In genomic region chr2:165287202-165287984, GRCm38 (mm10) we compare ENCODE assay signal across 7 mouse cellular contexts. TPM values are rescaled to one million over a fixed set of nuclear protein-coding genes. Genes with fewer than 3 reads are reported as not detected.
DNase-seq lines count a peak whose midpoint lies in the region; ATAC-seq lines count a peak whose summit lies in the region.

Gene Slc35c2 (minus strand): TSS chr2:165287869.

- peak within 1 kb of the TSS; percentile 81 for H3K9ac ChIP-seq in intestine, embryonic 15.5 days

- peak within 1 kb of the TSS; percentile 87 for H3K4me2 ChIP-seq in intestine, embryonic 15.5 days (replicated peaks)

- H3K4me3 ChIP-seq in intestine, embryonic 15.5 days (replicated peaks), result peak within 1 kb of the TSS; percentile 86
- H3K4me3 ChIP-seq in midbrain, embryonic 10.5 days, result peak within 1 kb of the TSS; percentile 93

- H3K27ac ChIP-seq in intestine, embryonic 15.5 days, result peak within 1 kb of the TSS; percentile 70
- peak within 1 kb of the TSS; percentile 87 for H3K27ac ChIP-seq in midbrain, embryonic 10.5 days (replicated peaks)

- ATAC-seq in intestine, embryonic 15.5 days, result peak; percentile 93

- peaks cover 14% of the 10 kb centered on the region for H3K36me3 ChIP-seq in intestine, embryonic 15.5 days
- peaks cover 45% of the 10 kb centered on the region for H3K36me3 ChIP-seq in midbrain, embryonic 10.5 days

- H3K4me1 ChIP-seq in intestine, embryonic 15.5 days (replicated peaks), result peaks cover 26% of the 10 kb centered on the region
- H3K4me1 ChIP-seq in midbrain, embryonic 10.5 days, result peaks cover 42% of the 10 kb centered on the region

- intact Hi-C loops in gastrocnemius, postnatal 36 days (cut with DNase I), result no loop called here
- intact Hi-C loops in left cerebral cortex, postnatal 25 days (cut with DNase I), result no loop called here

- no peaks in the 10 kb centered on the region for H3K9me3 ChIP-seq in intestine, embryonic 15.5 days
- no peaks in the 10 kb centered on the region for H3K9me3 ChIP-seq in midbrain, embryonic 10.5 days (replicated peaks)

- no peaks in the 10 kb centered on the region for H3K27me3 ChIP-seq in intestine, embryonic 15.5 days (replicated peaks)
- no peaks in the 10 kb centered on the region for H3K27me3 ChIP-seq in midbrain, embryonic 10.5 days (ENCODE audit: low read depth, poor library complexity, severe bottlenecking)

- peak; percentile 92 to 93 for DNase-seq in adrenal gland, adult 18-20 months (ENCODE audit: low spot score in 2 of 2)
- peak; percentile 95 for DNase-seq in embryo, embryonic 11 days
- DNase-seq in gastrocnemius, postnatal 36 days, result peak; percentile 86 to 96
- peak; percentile 95 for DNase-seq in left cerebral cortex, postnatal 25 days (ENCODE audit: low spot score in 2 of 2)
- peak; percentile 92 for DNase-seq in midbrain, embryonic 10.5 days (ENCODE audit: low spot score)
- peak; percentile 86 for DNase-seq in skeletal muscle tissue, adult 2 months (ENCODE audit: low read depth, low spot score)

- under 1% methylated on average over 49 of the region's 49 CpGs for WGBS in intestine, embryonic 15.5 days
- 2% methylated on average over 49 of the region's 49 CpGs for WGBS in midbrain, embryonic 10.5 days

RNA-seq across cellular contexts. Expression of gene Slc35c2, which starts in this region (rescaled TPM):
- total RNA-seq in adrenal gland, adult 18-20 months (2021), result 10 to 100 TPM; 30.7 to 50.1 TPM
- total RNA-seq in gastrocnemius, postnatal 36 days (2021), result 10 to 100 TPM; 19.5 to 20.8 TPM
- 83.6 and 98.3 TPM in 2 replicates for polyA plus RNA-seq in intestine, embryonic 15.5 days (2015; fragmentation: Nextera tagmentation; extraction: Ambion mirVana)
- 10 to 100 TPM; 55.3 to 56.6 TPM for total RNA-seq in left cerebral cortex, postnatal 25 days (2021)
- 72.8 and 73.0 TPM in 2 replicates for polyA plus RNA-seq in midbrain, embryonic 10.5 days (2016; fragmentation: Nextera tagmentation; extraction: Ambion mirVana)

Comparison
In these comparisons a context has a peak if more than half of its experiments do, and no peak if none do; other contexts are left out.
1. Peak in every context shown above with its lines: DNase-seq, ATAC-seq, H3K4me3 ChIP-seq and H3K27ac ChIP-seq.